Mouse (Mus musculus) kidney, embryonic 14.5 days (tissue): Measurements from ENCODE around the gene Kcnh6. TPM values are rescaled to one million over a fixed set of nuclear protein-coding genes. Genes with fewer than 3 reads are reported as not detected.

Experiments used
- ATAC-seq: fragments of 200-750 bp; cut with Nextera tagmentation; 2 replicates; pipeline ENCODE4 v1.8.0; 2017; ENCODE audit warnings: moderate number of reproducible peaks, mild to moderate bottlenecking, moderate TSS enrichment, moderate library complexity; ENCODE audit not compliant: low FRiP score, low TSS enrichment
- H3K27ac ChIP-seq: fragments of 300-500 bp; sonication (generic); 2 replicates; pipeline ENCODE4 v1.5.1; 2014; ENCODE audit warnings: low read depth, mild to moderate bottlenecking, low read length, moderate library complexity, mixed read lengths
- H3K27me3 ChIP-seq: fragments of 300-500 bp; sonication (generic); 2 replicates; pipeline ENCODE4 v1.6.1; 2014; ENCODE audit warnings: mild to moderate bottlenecking, low read length; ENCODE audit not compliant: control insufficient read depth, insufficient read depth
- H3K36me3 ChIP-seq: fragments of 300-500 bp; sonication (generic); 2 replicates; pipeline ENCODE4 v1.6.1; 2014; ENCODE audit warnings: low read length, mixed read lengths; ENCODE audit not compliant: control insufficient read depth, insufficient read depth
- H3K4me1 ChIP-seq: fragments of 300-500 bp; sonication (generic); 2 replicates; pipeline ENCODE4 v1.6.1; 2014; ENCODE audit warnings: low read length, mixed read lengths; ENCODE audit not compliant: control insufficient read depth, insufficient read depth
- H3K4me2 ChIP-seq: fragments of 300-500 bp; sonication (generic); replicated peaks from 2 replicates; pipeline ENCODE4 v1.6.1; 2014; ENCODE audit warnings: low read depth, mild to moderate bottlenecking, low read length
- H3K4me3 ChIP-seq: fragments of 300-500 bp; sonication (generic); 2 replicates; pipeline ENCODE4 v1.5.1; 2014; ENCODE audit warnings: mild to moderate bottlenecking, low read length
- H3K9ac ChIP-seq: fragments of 300-500 bp; sonication (generic); 2 replicates; pipeline ENCODE4 v1.6.1; 2014; ENCODE audit warnings: low read depth, mild to moderate bottlenecking, low read length, moderate library complexity
- H3K9me3 ChIP-seq: fragments of 300-500 bp; sonication (generic); 2 replicates; pipeline ENCODE4 v1.6.1; 2016; ENCODE audit warnings: low read length; ENCODE audit not compliant: control insufficient read depth
- WGBS: fragments of 180-500 bp; shearing (Covaris S2); extraction: QIAGEN DNeasy Blood & Tissue Kit; methylation state at CpG from one replicate; pipeline ENCODE4 v1.1.7; 2014; 5-methylcytosine and 5-hydroxymethylcytosine counted together
- polyA plus RNA-seq: library from polyadenylated mRNA; unstranded; fragments of >200 nt; fragmentation: Nextera tagmentation; extraction: Ambion mirVana; gene quantifications from 2 replicates; pipeline ENCODE4 v1.2.1, GENCODE M21; 2014

The Kcnh6 gene
- polyA plus RNA-seq, 1 experiment from 2014 or later, result 0.14 TPM

DNA sequence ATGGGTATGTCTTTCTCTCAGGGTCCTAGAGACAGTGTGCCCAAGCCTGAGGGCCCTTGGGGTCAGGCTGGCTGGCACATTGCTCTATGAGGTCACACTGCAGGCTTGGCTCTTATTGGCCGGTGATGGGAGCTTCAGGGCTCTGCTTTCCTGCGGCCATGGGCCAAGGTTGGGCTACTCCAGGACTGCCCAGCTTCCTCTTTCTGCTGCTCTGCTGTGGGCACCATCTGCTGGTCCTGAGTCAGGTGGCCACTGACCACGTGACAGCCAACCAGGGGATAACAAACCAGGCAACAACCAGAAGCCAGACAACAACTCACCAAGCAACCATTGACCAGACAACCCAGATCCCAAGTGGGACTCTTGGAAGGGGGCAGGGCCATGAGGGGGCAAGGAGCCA is 32.9 kb upstream of the Kcnh6 start:
- Histone ChIP-seq H3K9me3 (no peaks in the 10 kb centered on the region), H3K36me3 (no peaks in the 10 kb centered on the region), H3K27ac (no peak overlapping the region), H3K4me3 (no peak overlapping the region), H3K9ac (no peak overlapping the region), H3K27me3 (no peaks in the 10 kb centered on the region), H3K4me1 (no peaks in the 10 kb centered on the region), H3K4me2 (no peak overlapping the region)
- 86% methylated on average over 3 of the region's 3 CpGs for WGBS
- no peak for ATAC-seq

- no peaks in the 10 kb centered on the region for H3K9me3 ChIP-seq
- H3K27ac ChIP-seq, result no peak overlapping the region
- no peaks in the 10 kb centered on the region for H3K4me1 ChIP-seq
- no peaks in the 10 kb centered on the region for H3K36me3 ChIP-seq
- no peak overlapping the region for H3K4me3 ChIP-seq
- H3K9ac ChIP-seq, result no peak overlapping the region
- H3K27me3 ChIP-seq, result no peaks in the 10 kb centered on the region
- no peak overlapping the region for H3K4me2 ChIP-seq
- WGBS, result 87% methylated on average over 5 of the region's 5 CpGs
- ATAC-seq, result no peak
Observed at GRCm38 (mm10) chr11:105975636-105976035, 32.3 kb upstream of the Kcnh6 start.

- H3K4me2 ChIP-seq, result no peak overlapping the region
- no peaks in the 10 kb centered on the region for H3K36me3 ChIP-seq
- no peak overlapping the region for H3K4me3 ChIP-seq
- WGBS, result 82% methylated on average over 2 of the region's 2 CpGs
- no peaks in the 10 kb centered on the region for H3K4me1 ChIP-seq
- no peak overlapping the region for H3K27ac ChIP-seq
- no peak for ATAC-seq
- H3K9me3 ChIP-seq, result no peaks in the 10 kb centered on the region
- no peak overlapping the region for H3K9ac ChIP-seq
- no peaks in the 10 kb centered on the region for H3K27me3 ChIP-seq
Observed at GRCm38 (mm10) chr11:105978232-105978631, 29.7 kb upstream of the Kcnh6 start.

DNA sequence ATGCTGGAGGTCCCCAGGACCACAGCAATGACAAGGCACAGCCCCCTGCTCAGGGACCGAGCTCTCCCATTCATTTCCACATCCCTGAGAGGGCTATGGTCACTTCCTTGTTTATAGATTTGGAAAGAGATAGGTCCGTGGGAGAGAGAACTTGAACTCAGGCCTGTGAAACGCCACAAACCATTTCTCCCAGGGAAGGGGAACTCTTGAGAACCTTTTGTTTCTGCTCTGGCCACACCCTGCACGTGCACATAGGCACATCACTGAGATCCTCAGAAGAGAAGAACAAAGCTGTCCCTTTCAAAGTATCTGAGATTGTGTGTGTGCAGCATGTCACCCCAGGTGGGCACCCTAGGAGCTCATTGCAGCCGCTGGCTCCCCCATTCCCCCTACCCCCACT is 29.3 kb upstream of the Kcnh6 start:
- ATAC-seq, result no peak
- no peak overlapping the region for H3K4me3 ChIP-seq
- H3K27ac ChIP-seq, result no peak overlapping the region
- H3K36me3 ChIP-seq, result no peaks in the 10 kb centered on the region
- H3K9me3 ChIP-seq, result no peaks in the 10 kb centered on the region
- WGBS, result 64% methylated on average over 5 of the region's 5 CpGs
- no peaks in the 10 kb centered on the region for H3K27me3 ChIP-seq
- no peak overlapping the region for H3K4me2 ChIP-seq
- no peak overlapping the region for H3K9ac ChIP-seq
- H3K4me1 ChIP-seq, result no peaks in the 10 kb centered on the region

- Histone ChIP-seq H3K36me3 (no peaks in the 10 kb centered on the region), H3K9ac (no peak overlapping the region), H3K4me2 (no peak overlapping the region), H3K27me3 (no peaks in the 10 kb centered on the region), H3K27ac (no peak overlapping the region), H3K9me3 (no peaks in the 10 kb centered on the region), H3K4me3 (no peak overlapping the region), H3K4me1 (no peaks in the 10 kb centered on the region)
- 76% methylated on average over 4 of the region's 4 CpGs for WGBS
- ATAC-seq, result no peak
Observed at GRCm38 (mm10) chr11:105984452-105984851, 23.5 kb upstream of the Kcnh6 start.

- no peak overlapping the region for H3K27ac ChIP-seq
- H3K4me3 ChIP-seq, result no peak overlapping the region
- ATAC-seq, result no peak
- 76% methylated on average over 6 of the region's 6 CpGs for WGBS
- no peaks in the 10 kb centered on the region for H3K4me1 ChIP-seq
- no peaks in the 10 kb centered on the region for H3K27me3 ChIP-seq
- H3K4me2 ChIP-seq, result no peak overlapping the region
- H3K9me3 ChIP-seq, result no peaks in the 10 kb centered on the region
- no peaks in the 10 kb centered on the region for H3K36me3 ChIP-seq
- H3K9ac ChIP-seq, result no peak overlapping the region
Observed at GRCm38 (mm10) chr11:105987446-105987845, 20.5 kb upstream of the Kcnh6 start.

GRCm38 (mm10) chr11:105989446-105989845 is 18.5 kb upstream of the Kcnh6 start:
- no peak overlapping the region for H3K27ac ChIP-seq
- H3K4me2 ChIP-seq, result no peak overlapping the region
- H3K4me3 ChIP-seq, result no peak overlapping the region
- no peaks in the 10 kb centered on the region for H3K4me1 ChIP-seq
- H3K36me3 ChIP-seq, result no peaks in the 10 kb centered on the region
- no peaks in the 10 kb centered on the region for H3K9me3 ChIP-seq
- 55% methylated on average over 6 of the region's 6 CpGs for WGBS
- ATAC-seq, result no peak
- no peak overlapping the region for H3K9ac ChIP-seq
- no peaks in the 10 kb centered on the region for H3K27me3 ChIP-seq

- Histone ChIP-seq H3K4me3 (no peak overlapping the region), H3K9ac (no peak overlapping the region)
- WGBS, result 57% methylated on average over 2 of the region's 2 CpGs
Observed at GRCm38 (mm10) chr11:105990231-105990630, 17.7 kb upstream of the Kcnh6 start.

DNA sequence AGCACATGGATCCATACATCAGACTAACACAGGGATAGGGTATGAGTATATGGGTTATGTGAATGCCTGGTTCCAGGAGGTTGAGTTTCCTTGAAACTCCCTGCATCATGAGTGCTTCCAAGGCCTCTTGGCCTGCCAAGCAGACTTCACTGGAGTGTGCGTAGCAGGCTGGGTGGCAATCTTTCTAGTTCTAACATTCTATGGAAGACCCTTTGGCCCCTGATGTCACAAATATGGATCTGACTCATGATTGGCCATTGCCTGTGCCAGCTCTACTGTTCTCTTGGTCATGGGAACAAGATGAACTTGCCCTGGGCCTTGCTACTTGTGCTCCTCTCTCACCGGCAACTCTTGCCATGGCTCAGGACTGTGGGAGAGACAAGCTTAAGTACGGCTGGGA is 13.5 kb upstream of the Kcnh6 start, which contains the start of gene Ace3:
Gene Ace3, plus strand, starts transcription at position 301 of the 400 bp plus-strand sequence.
- Histone ChIP-seq H3K4me1 (no peaks in the 10 kb centered on the region), H3K9ac (no peak within 1 kb of the TSS), H3K4me3 (no peak within 1 kb of the TSS), H3K4me2 (no peak within 1 kb of the TSS), H3K9me3 (no peaks in the 10 kb centered on the region), H3K27me3 (no peaks in the 10 kb centered on the region), H3K27ac (no peak within 1 kb of the TSS), H3K36me3 (no peaks in the 10 kb centered on the region)
- 91% methylated on average over 3 of the region's 3 CpGs for WGBS
- no peak for ATAC-seq

More at GRCm38 (mm10) chr11:105990231-105990630, 17.7 kb upstream of the Kcnh6 start:
- Histone ChIP-seq H3K27me3 (no peaks in the 10 kb centered on the region), H3K9me3 (no peaks in the 10 kb centered on the region), H3K27ac (no peak overlapping the region), H3K4me2 (no peak overlapping the region), H3K4me1 (no peaks in the 10 kb centered on the region), H3K36me3 (no peaks in the 10 kb centered on the region)
- ATAC-seq, result no peak
